Mouse (Mus musculus): ENCODE measurements around the gene Chordc1. TPM values are rescaled to one million over a fixed set of nuclear protein-coding genes. Genes with fewer than 3 reads are reported as not detected.
"Not testable (repeated sequence)": the region's sequence is repeated elsewhere in the genome, so short reads cannot be mapped to it uniquely, and the experiment has no call there.

Chordc1 gene
- 100 to 1,000 TPM; 115 to 167 (median 118) TPM for polyA plus RNA-seq (2017; shearing (Covaris generic))

- ATAC-seq = peak; percentile 87
Measured at GRCm38 (mm10) chr9:18291571-18292429, at the start of gene Chordc1. Chordc1 (plus strand) TSS chr9:18292125.

- no peak for ATAC-seq
Measured at GRCm38 (mm10) chr9:18275901-18276300, 16.0 kb upstream of the Chordc1 start.

GRCm38 (mm10) chr9:18276844-18277243 lies 15.1 kb upstream of the Chordc1 start:
- ATAC-seq = no peak

GRCm38 (mm10) chr9:18277497-18277896 lies 14.4 kb upstream of the Chordc1 start:
- peak; percentile 84 for ATAC-seq

- ATAC-seq = not testable (repeated sequence)
Measured at GRCm38 (mm10) chr9:18278693-18279092, 13.2 kb upstream of the Chordc1 start.

GRCm38 (mm10) chr9:18292443-18292922 lies 558 bp downstream of the Chordc1 start:
- ATAC-seq = peak; percentile 47

GRCm38 (mm10) chr9:18293026-18293781 lies 1.3 kb downstream of the Chordc1 start:
- peak; percentile 2 for ATAC-seq

- no peak for ATAC-seq
Measured at GRCm38 (mm10) chr9:18298301-18298700, 6.4 kb downstream of the Chordc1 start.

GRCm38 (mm10) chr9:18319990-18320389 lies 28.1 kb downstream of the Chordc1 start:
- no peak for ATAC-seq

Other genes starting within 250 kb of the Chordc1 start
- gene Naalad2, start 110.9 kb downstream of the Chordc1 start, polyA plus RNA-seq (2017; shearing (Covaris generic)) = under 1 TPM; 0.17 to 0.63 (median 0.42) TPM
- gene Ubtfl1, start 112.3 kb downstream of the Chordc1 start, polyA plus RNA-seq (2017; shearing (Covaris generic)) = under 1 TPM in 1 of 3 experiments, not detected in 2; 0.12 TPM
- not detected for gene Mbd3l2, start 138.5 kb downstream of the Chordc1 start, polyA plus RNA-seq (2017; shearing (Covaris generic))
- 1 to 10 TPM; 2.0 to 3.1 (median 2.1) TPM for gene Zfp558, start 186.1 kb downstream of the Chordc1 start, polyA plus RNA-seq (2017; shearing (Covaris generic))
- not detected for gene Mbd3l1, start 186.2 kb downstream of the Chordc1 start, polyA plus RNA-seq (2017; shearing (Covaris generic))

Measured in inflammation-experienced regulatory T-cells, adult 6 months (primary cell).